Mouse (Mus musculus): ENCODE data around the gene Cd6.

Cd6 gene

DNA sequence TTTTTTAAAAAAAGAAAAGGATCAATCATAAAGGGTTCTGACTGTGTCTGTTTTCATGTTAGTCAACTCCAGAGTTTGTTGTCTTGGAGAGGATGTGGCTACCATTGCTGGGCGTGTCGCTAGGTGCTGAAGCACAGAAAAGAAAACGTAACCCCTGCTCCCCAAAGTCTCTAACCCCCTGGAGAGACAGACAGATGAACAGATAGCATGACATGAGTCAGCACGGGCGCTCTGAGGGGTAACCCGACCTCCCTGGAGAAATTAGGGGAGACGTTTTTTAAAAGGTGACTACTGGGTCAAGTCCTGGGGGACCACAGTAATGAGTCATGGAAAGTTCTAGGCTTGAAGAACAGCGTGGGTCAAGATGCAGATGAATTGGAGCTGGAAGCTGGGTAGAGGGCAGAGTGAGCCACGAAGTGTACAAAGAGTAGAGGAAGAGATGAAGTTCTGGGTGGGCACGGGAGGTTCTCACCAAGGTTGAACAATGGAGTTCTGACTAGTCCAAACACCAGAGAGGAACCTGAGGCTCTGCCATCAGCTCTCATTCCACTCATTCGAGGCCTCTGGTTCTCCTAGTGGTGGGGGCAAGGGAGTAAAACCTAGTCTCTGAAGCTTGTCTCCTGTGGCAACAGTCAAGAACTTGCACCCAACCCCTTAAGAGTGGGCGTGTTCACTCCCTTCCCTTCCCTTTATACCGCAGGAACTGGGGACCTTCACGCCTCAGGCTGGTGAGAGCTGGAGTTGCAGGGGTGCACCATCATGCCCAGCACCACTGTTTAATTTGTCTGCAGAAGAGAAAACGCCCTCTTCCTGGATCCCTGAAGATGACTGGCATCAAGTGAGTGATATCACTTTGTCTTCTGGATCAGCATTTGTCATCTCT is 9.4 kb upstream of the Cd6 start, which contains the start of gene Slc15a3:
Gene Slc15a3 (plus strand): TSS at position 718 of the 883 bp plus-strand sequence.
- DNase-seq (ENCODE audit: low read depth, low spot score) = peak; percentile 60

DNA sequence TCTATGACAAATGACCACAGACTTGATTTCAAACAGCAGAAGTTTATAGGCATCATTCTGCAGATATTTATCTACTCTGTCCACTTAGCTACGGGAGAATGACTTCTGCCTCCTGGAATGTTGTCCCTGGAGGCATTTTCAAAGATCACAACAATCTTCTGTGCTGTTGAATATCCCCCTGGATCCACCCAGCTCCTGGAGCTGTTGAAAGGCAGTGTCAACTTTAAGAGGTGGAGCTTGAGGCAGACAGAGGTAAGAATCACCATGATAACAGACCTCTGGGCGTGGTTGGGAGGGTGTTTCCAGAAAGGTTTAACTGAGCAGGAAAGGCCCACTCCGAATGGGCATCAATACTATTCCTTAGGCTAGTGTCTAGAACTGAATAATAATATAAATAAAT is 5.8 kb upstream of the Cd6 start:
- DNase-seq (ENCODE audit: low read depth, low spot score) = peak; percentile 76

DNA sequence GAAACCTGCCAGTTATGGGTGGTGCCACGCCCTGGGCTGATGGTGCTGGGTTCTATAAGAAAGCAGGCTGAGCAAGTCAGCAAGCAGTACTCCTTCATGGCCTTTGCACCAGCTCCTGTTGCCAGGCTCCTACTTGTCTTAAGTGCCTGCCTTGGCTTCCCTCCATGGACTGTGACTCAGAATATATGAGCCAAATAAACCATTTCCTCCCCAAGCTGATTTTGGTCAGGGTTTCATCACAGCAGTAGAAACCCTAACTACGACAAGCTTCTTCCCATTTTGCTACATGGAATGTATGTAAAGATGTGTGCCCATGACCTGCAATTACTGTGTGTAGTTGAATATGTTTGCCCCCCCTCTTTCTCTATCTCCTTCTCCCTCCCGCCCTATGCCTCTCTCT is 3.8 kb upstream of the Cd6 start:
- peak; percentile 92 for DNase-seq (ENCODE audit: low read depth, low spot score)

DNA sequence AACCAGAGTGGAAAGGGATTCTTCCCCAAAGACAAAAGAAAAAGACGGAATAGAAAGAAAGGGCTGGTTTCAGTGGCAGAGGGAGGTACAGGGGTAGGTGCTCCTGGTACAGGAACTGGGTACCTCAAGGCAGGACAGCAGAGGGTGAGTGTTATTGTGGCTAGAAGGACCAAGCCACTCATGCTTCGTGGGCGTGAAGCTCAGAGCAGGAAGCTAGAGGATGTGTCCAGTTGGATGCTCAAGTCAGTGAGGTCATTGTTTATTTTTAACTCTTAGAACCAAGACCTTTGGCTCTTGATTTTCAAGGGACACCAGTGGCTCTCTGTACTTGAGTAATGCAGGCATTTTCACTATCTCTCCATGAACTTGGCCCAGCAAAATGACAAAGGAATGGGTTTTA is 2.2 kb upstream of the Cd6 start:
- peak; percentile 64 for DNase-seq (ENCODE audit: low read depth, low spot score)

- peak; percentile 68 for DNase-seq (ENCODE audit: low read depth, low spot score)
These were observed 1.6 kb upstream of the Cd6 start for GRCm38 (mm10) chr19:10831424-10831823.

- no peak for DNase-seq (ENCODE audit: low read depth, low spot score)
These were observed 1.5 kb downstream of the Cd6 start for GRCm38 (mm10) chr19:10828321-10828720.

GRCm38 (mm10) chr19:10824061-10824460 is 5.8 kb downstream of the Cd6 start:
- no peak for DNase-seq (ENCODE audit: low read depth, low spot score)

- DNase-seq (ENCODE audit: low read depth, low spot score) = no peak
These were observed 7.3 kb downstream of the Cd6 start for GRCm38 (mm10) chr19:10822534-10822933.

DNA sequence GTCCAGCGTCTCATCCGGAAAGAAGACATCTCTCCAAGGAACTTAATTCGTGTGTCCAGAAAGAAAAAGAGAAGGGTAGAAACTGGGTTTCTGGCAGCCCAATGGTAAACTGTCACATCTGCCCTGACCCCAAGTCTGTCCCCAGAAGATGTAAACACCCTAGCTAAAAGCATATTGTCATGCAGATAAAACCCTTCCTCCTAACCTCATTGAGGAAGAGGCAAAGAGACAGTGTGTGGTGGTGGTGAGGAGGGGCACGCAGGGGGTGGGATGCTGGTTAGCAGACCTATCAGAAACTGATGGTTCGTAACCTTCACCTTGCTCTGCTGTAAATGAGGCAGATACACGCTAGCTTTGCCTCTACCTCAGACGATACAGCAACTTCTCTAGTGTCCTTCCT is 8.5 kb downstream of the Cd6 start:
- DNase-seq (ENCODE audit: low read depth, low spot score) = no peak

- DNase-seq (ENCODE audit: low read depth, low spot score) = no peak
These were observed 11.5 kb downstream of the Cd6 start for GRCm38 (mm10) chr19:10818217-10818946.

- no peak for DNase-seq (ENCODE audit: low read depth, low spot score)
These were observed 13.4 kb downstream of the Cd6 start for GRCm38 (mm10) chr19:10816462-10816861.

DNA sequence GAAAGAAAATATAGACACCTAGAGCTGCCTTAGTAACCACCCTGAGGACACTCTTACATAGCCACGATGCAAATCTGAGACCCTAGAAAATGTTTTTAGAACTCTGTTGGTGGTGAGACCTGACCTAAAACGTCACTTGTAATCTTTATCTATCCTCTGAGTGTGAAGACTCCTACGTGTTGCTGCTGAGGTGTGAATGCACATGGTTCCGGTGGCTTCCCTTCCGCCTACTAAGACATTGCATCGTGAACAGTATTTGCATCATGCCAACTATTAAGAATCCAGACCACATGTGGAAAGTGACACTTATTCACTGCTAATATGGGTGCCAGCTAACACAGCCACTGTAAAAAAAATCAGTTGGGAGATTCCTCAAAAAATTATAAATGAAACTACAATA is 14.0 kb downstream of the Cd6 start:
- DNase-seq (ENCODE audit: low read depth, low spot score) = no peak

GRCm38 (mm10) chr19:10813905-10814304 is 16.0 kb downstream of the Cd6 start:
- DNase-seq (ENCODE audit: low read depth, low spot score) = no peak

- no peak for DNase-seq (ENCODE audit: low read depth, low spot score)
These were observed 16.8 kb downstream of the Cd6 start for GRCm38 (mm10) chr19:10813039-10813438.

GRCm38 (mm10) chr19:10811471-10811870 is 18.4 kb downstream of the Cd6 start:
- no peak for DNase-seq (ENCODE audit: low read depth, low spot score)

GRCm38 (mm10) chr19:10810176-10810492 is 19.7 kb downstream of the Cd6 start:
- DNase-seq (ENCODE audit: low read depth, low spot score) = no peak

DNA sequence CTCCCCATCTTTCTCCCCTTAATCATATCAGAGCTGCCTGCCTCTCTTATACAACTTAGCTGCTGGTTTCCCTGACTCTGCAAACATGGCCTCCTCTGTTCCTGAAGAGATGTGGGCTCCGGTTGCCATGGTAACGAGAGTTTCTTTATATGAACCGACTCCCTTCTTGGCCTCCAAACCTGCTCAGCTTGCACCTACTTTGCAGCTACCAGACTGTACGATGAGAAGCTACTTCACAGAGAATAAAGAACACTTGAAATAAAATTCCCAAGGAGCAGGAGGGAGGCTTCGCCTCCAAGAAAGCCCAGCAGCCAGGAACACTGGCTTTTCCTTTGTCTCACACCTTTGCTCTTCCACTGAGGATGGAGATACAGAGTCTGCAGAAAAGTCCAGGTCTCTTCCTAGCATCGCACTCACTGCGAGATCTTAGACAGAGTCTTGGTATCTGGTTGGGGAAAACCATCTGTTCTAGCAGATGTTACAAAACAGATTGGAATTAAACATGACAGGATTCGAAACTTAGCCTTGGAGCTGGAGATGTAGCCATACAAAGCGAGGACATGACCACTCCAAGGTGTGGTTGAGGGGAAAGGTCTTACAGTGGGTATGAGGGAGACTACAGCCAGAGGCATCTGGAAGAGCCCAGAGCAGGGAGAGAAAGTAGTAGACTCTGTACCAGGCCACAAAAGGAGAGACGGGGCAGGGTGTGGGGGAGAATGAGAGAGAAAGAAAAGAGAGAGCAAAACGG is 20.3 kb downstream of the Cd6 start:
- no peak for DNase-seq (ENCODE audit: low read depth, low spot score)

DNA sequence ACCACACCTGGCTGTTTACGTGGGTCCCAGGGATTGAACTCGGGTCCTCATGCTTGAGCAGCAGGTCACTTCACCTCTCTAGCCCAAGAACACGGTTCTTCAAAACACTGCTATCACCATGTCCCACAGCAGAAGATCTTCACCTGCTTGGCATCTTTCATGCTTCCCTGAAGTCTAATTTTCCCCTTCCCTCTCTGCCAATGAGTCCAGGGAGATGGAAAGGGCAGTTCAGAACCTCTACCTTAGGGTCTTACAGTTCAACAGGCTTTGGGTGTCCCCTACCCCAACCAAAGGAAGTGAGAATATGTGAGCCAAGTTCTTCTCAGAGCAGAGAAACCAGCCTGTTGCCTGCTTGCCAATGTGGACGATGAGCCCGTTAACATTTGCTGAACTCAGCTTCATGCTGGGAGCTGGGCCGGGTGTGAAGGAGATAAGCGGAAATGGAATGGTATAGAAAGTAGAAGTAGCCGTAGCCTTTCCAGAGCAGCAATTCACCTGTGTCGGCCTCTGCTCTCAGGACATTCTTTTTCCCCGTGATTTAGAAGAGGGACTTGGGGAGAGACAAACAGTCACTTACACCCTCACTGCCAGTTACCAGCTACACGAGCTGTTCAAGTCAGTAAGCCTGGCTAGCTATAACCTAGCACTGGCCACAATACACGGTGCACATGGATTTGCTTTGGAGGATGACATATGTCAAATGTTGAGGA is 21.2 kb downstream of the Cd6 start:
- no peak for DNase-seq (ENCODE audit: low read depth, low spot score)

- no peak for DNase-seq (ENCODE audit: low read depth, low spot score)
These were observed 24.1 kb downstream of the Cd6 start for GRCm38 (mm10) chr19:10805661-10806285.

DNA sequence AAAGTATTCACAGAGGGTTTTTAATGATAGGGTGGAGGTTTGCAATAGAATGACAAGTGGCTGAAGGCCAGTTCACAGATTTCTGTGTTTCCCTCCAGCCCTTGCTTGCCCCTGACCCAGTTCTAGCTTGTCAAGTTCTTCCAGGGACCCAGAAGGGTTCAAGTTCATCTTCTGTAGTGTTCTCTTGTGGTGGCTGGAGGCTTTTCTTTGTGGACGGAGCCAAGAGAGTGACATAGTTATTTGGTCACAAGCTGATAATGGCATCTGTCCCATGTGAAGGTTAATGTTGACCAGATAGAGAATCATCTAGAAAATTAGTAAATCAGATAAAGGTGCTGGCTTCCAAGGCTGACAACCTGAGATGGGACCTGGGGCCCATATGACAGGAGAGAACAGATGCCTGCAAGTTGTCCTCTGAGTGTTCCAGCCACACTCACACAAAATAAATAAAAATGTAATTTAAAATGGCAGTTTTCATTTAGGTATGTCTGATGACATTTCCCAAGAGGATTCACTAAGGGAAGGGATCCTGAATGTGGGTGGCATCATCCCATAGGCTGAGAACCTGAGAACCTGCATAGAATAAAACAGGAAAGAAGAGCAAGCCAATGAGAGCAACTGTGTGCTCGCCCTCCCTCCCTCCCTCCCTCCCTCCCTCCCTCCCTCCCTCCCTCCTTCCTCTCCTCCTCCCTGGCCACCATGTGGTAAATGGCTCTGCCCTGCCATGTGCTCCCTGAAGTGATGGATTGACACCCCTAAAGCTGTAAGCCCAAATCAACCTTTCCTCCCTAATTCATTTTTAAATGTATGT is 24.8 kb downstream of the Cd6 start:
- DNase-seq (ENCODE audit: low read depth, low spot score) = no peak

All from 3T3-L1 (cell line).